Mouse (Mus musculus) CD4-positive, CD25-positive, alpha-beta regulatory T cell, adult 2 months (primary cell): ENCODE measurements around the gene Dop1b.
"Not testable (repeated sequence)": the region's sequence is repeated elsewhere in the genome, so short reads cannot be mapped to it uniquely, and the experiment has no call there.

Experiments
- DNase-seq: peaks from one replicate; pipeline ENCODE4 v3.0.0-alpha.2; 2012; ENCODE audit warnings: low read depth, low spot score

Gene Dop1b

GRCm38 (mm10) chr16:93711411-93712188, at the start of gene Dop1b:
Gene Dop1b, plus strand, starts transcription at chr16:93711904.
- peak; percentile 98 for DNase-seq

- DNase-seq, result no peak
Measured at GRCm38 (mm10) chr16:93667976-93668375, 43.7 kb upstream of the Dop1b start.

GRCm38 (mm10) chr16:93669521-93669920, 42.2 kb upstream of the Dop1b start:
- DNase-seq, result no peak

GRCm38 (mm10) chr16:93670466-93670865, 41.2 kb upstream of the Dop1b start:
- not testable (repeated sequence) for DNase-seq

GRCm38 (mm10) chr16:93671064-93671463, 40.6 kb upstream of the Dop1b start:
- peak; percentile 23 for DNase-seq

GRCm38 (mm10) chr16:93676376-93676775, 35.3 kb upstream of the Dop1b start:
- DNase-seq, result no peak

GRCm38 (mm10) chr16:93678206-93678605, 33.5 kb upstream of the Dop1b start:
- no peak for DNase-seq

GRCm38 (mm10) chr16:93679165-93679564, 32.5 kb upstream of the Dop1b start:
- no peak for DNase-seq

GRCm38 (mm10) chr16:93682156-93682688, 29.5 kb upstream of the Dop1b start:
- no peak for DNase-seq

- peak; percentile 82 for DNase-seq
Measured at GRCm38 (mm10) chr16:93682689-93683507, 28.8 kb upstream of the Dop1b start, which contains the start of gene Cbr3. Gene Cbr3, plus strand, starts transcription at chr16:93683215.

- DNase-seq, result peak; percentile 26
Measured at GRCm38 (mm10) chr16:93683508-93684236, 28.0 kb upstream of the Dop1b start.

GRCm38 (mm10) chr16:93684441-93684840, 27.3 kb upstream of the Dop1b start:
- DNase-seq, result no peak

- DNase-seq, result peak; percentile 36
Measured at GRCm38 (mm10) chr16:93685783-93686182, 25.9 kb upstream of the Dop1b start.

- no peak for DNase-seq
Measured at GRCm38 (mm10) chr16:93686421-93686820, 25.3 kb upstream of the Dop1b start.

GRCm38 (mm10) chr16:93686945-93687344, 24.8 kb upstream of the Dop1b start:
- DNase-seq, result peak; percentile 74

GRCm38 (mm10) chr16:93691206-93691841, 20.4 kb upstream of the Dop1b start:
- DNase-seq, result peak; percentile 22

- no peak for DNase-seq
Measured at GRCm38 (mm10) chr16:93692744-93693143, 19.0 kb upstream of the Dop1b start.

- DNase-seq, result no peak
Measured at GRCm38 (mm10) chr16:93707116-93707515, 4.6 kb upstream of the Dop1b start.

- DNase-seq, result no peak
Measured at GRCm38 (mm10) chr16:93709217-93709616, 2.5 kb upstream of the Dop1b start.

- DNase-seq, result peak; percentile 89
Measured at GRCm38 (mm10) chr16:93710924-93711323, 780 bp upstream of the Dop1b start.
